Mouse (Mus musculus): ENCODE measurements around the gene Car5a.

Gene Car5a

GRCm38 (mm10) chr8:121944831-121945230 is at the start of gene Car5a:
TSS of gene Car5a (minus strand) at chr8:121944904.
- DNase-seq (ENCODE audit: low read depth): no peak

- no peak for DNase-seq (ENCODE audit: low read depth)
Measured at GRCm38 (mm10) chr8:121992911-121993310, 48.2 kb upstream of the Car5a start.

GRCm38 (mm10) chr8:121991611-121992010 is 46.9 kb upstream of the Car5a start:
- DNase-seq (ENCODE audit: low read depth): no peak

- peak; percentile 94 for DNase-seq (ENCODE audit: low read depth)
Measured at GRCm38 (mm10) chr8:121990506-121991255, 46.0 kb upstream of the Car5a start.

GRCm38 (mm10) chr8:121987892-121988291 is 43.2 kb upstream of the Car5a start:
- DNase-seq (ENCODE audit: low read depth): no peak

GRCm38 (mm10) chr8:121985673-121986072 is 41.0 kb upstream of the Car5a start:
- DNase-seq (ENCODE audit: low read depth): no peak

GRCm38 (mm10) chr8:121981520-121981895 is 36.8 kb upstream of the Car5a start:
- DNase-seq (ENCODE audit: low read depth): no peak

GRCm38 (mm10) chr8:121980792-121981519 is 36.3 kb upstream of the Car5a start:
- no peak for DNase-seq (ENCODE audit: low read depth)

- no peak for DNase-seq (ENCODE audit: low read depth)
Measured at GRCm38 (mm10) chr8:121978670-121979069, 34.0 kb upstream of the Car5a start.

GRCm38 (mm10) chr8:121977819-121978590 is 33.3 kb upstream of the Car5a start:
- peak; percentile 88 for DNase-seq (ENCODE audit: low read depth)

- DNase-seq (ENCODE audit: low read depth): no peak
Measured at GRCm38 (mm10) chr8:121973906-121974305, 29.2 kb upstream of the Car5a start.

- DNase-seq (ENCODE audit: low read depth): no peak
Measured at GRCm38 (mm10) chr8:121971488-121972058, 26.9 kb upstream of the Car5a start.

- DNase-seq (ENCODE audit: low read depth): no peak
Measured at GRCm38 (mm10) chr8:121970225-121970624, 25.5 kb upstream of the Car5a start.

GRCm38 (mm10) chr8:121968542-121968941 is 23.8 kb upstream of the Car5a start:
- no peak for DNase-seq (ENCODE audit: low read depth)

GRCm38 (mm10) chr8:121967977-121968376 is 23.3 kb upstream of the Car5a start:
- DNase-seq (ENCODE audit: low read depth): peak; percentile 39

- DNase-seq (ENCODE audit: low read depth): no peak
Measured at GRCm38 (mm10) chr8:121966714-121967448, 22.2 kb upstream of the Car5a start.

GRCm38 (mm10) chr8:121966110-121966509 is 21.4 kb upstream of the Car5a start:
- DNase-seq (ENCODE audit: low read depth): no peak

GRCm38 (mm10) chr8:121964716-121965512 is 20.2 kb upstream of the Car5a start:
- peak; percentile 38 for DNase-seq (ENCODE audit: low read depth)

- no peak for DNase-seq (ENCODE audit: low read depth)
Measured at GRCm38 (mm10) chr8:121962892-121963291, 18.2 kb upstream of the Car5a start.

- no peak for DNase-seq (ENCODE audit: low read depth)
Measured at GRCm38 (mm10) chr8:121958395-121958794, 13.7 kb upstream of the Car5a start.

Measured in NIH3T3 (cell line).